Mouse (Mus musculus) layer of hippocampus, adult 8-10 months (tissue): ENCODE results near the gene Olfr1392. TPM values are rescaled to one million over a fixed set of nuclear protein-coding genes. Genes with fewer than 3 reads are reported as not detected.
"Not testable (repeated sequence)": the region's sequence is repeated elsewhere in the genome, so short reads cannot be mapped to it uniquely, and the experiment has no call there.

Experiments used
- DNase-seq, 2 experiments: peaks; one replicate each; pipeline ENCODE4 v3.0.0; 2022; ENCODE audit warnings: low spot score in 2 of 2
- total RNA-seq, 4 experiments: library from RNA; stranded (reverse); gene quantifications; 2 replicates each; pipeline ENCODE4 v1.2.4; 2022

Olfr1392 gene
- total RNA-seq, result not detected

DNA sequence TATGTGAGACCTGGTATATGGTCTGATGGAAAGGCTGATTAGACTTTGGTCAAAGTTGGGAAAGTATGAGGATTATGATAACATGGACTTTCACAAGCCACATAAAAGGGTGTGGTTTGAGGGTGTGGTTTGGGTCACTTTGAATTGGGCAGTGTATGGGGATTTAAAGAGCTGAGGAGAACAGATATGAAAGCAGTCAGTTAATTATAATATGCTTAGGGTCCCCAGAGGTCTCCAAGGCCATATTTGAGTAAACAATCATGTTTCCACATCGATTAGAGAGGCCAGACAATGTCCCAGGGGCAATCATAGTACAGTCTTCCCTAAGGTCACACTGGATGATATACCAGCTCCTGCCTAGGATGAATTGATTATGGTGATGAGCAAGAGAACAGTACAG lies at the start of gene Olfr1392:
TSS of gene Olfr1392 (plus strand) at position 301 of the 400 bp plus-strand sequence.
- not testable (repeated sequence) for DNase-seq

DNA sequence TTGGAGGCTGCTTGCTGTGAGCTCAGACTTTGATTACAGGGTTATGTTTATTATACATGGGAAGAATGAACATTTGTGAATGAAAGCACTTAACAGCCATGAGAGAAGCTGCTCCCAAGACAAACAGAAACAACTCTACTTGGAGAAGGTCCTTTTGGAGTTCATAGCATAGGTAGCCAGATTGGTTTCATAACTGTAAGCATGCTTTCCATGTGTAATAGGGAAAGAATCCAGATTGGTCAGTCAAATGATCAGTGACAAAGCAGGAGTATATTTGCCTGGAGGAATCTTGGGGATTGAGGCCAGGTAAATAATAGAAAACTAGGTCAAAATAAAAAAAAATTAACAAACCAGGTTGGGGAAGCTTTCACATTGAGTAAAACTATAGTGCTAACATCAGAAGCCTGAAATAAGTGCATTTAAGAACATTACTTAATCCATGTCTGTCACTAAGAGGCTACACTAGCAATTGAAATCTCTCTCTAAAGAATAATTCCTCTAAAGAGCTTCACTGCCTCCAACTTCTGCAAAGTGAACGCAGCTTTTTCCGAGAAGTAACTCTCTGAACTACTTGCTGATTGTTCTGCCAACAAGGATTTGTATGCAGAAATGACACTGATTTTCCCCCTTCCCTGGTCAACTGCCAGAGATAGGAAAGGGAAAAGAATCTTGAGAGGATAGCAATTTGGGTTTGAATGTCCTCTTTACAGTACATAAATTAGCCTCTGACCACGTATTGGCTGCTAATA lies 49.4 kb upstream of the Olfr1392 start:
- no peak for DNase-seq

DNA sequence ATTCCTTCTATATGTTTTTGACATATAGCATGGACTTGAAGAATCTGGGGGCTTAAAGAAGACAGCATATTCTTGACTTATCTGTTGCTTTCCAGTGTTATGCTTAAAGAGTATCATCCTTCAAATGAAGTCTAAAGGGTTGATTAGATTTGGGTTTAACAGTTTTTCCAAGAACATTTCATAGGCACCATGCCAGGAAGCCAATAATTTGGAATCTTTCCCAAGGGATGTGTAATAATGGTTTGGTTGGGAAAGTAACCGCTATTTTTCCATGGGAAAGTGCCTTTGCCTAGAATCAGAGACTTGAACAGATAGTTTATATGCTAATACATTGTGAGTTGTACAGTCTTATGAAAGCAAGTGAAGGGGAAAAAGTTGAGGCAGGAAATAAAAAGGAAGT lies 48.2 kb upstream of the Olfr1392 start:
- DNase-seq, result no peak

DNA sequence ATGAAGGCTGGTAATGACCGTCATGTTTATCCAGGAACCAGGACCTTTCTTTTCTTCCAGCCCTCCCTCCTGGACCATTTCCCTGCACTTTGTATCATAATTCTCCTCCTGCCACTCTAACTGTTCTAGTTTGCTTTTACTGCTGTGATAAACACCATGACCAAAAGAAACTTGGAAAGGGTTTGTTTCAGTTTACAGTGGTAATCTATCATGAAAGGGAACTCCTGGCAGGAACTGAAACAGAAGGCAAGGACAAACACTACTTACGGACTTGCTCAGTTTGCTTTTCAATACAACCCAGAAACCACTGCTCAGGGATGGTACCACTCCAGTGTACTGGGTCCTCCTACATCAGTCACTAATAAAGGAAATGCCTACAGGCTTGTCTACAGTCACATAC lies 47.5 kb upstream of the Olfr1392 start:
- no peak for DNase-seq

DNA sequence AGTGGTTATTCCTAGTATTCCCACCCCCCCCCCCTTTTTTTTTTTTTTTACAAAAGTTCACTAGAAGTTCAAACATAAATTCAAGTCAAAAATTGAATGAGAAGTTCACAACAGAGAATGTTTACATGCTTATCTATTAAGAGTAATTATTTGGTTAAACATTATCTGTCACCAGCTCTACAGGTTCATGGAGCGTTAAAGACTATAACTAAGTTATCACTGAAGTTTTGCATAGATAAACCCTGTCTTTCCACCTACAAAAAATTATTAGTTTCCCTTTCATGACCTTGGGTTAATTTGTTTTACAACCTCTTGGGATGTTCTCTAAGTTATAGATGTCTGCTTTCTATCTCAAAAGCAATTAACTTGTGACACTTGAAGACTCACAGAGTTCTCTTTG lies 44.8 kb upstream of the Olfr1392 start:
- DNase-seq, result no peak

DNA sequence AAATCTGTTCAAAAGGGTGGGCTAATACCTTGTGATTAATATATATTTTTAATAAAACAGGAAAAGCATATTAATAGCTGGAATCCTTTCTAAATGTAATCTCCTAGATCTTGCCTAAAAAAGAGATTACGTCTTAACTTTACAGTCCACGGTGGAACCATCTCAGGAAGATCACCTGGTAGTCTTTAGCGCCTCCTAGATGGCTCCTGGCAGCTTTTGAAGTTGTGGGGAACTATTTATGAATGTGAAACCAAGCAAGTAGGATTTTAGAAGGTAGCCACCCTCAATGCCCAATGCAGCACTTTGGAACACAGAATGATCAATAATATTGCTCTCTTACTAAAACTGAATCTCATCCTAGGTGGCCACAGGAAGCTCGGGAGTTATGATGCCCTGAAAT lies 44.2 kb upstream of the Olfr1392 start:
- DNase-seq, result no peak

DNA sequence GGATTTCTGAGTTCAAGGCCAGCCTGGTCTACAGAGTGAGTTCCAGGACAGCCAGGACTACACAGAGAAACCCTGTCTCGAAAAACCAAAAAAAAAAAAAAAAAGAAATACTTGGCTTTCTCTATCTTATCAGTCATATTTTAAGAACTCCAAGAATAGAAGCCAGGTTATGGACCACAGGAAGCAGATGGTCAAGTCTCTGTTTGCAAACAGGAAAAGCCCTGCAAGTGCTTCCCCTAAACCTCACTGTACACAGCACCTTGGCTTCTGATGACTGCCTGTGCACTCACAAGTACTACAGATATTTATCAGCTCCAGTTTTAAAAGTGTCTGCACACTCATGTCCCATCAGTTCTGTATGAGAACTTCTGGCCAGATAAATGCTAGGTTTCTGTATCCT lies 43.6 kb upstream of the Olfr1392 start:
- DNase-seq, result no peak

DNA sequence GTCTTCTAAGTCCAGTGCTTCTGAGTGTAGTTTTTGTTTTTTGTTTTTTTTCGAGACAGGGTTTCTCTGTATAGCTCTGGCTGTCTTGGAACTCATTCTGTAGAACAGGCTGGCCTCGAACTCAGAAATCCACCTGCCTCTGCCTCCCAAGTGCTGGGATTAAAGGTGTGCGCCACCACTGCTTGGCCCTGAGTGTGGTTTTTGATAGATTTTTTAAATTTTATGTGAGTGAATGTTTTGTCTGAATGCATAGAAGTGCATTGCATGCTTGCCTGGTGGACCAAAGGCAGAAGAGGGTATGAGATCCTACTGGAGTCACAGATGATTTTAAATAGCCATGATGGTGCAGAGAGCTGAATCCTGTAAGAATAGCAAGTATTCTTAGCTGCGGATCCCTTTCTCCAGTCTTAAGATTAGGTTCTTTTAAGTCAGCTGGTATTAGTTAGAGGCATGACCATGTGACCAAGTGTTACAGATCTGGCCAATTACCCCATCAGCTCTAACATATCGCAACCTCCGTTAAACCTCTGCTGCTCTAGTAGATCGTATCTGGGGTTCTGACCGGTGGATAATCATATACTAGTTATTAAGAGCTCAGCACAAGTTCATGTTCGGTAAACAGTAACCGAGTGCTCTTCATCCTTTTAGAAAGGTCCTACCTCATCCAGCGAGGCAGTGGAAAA lies 42.0 kb upstream of the Olfr1392 start:
- DNase-seq, result no peak

DNA sequence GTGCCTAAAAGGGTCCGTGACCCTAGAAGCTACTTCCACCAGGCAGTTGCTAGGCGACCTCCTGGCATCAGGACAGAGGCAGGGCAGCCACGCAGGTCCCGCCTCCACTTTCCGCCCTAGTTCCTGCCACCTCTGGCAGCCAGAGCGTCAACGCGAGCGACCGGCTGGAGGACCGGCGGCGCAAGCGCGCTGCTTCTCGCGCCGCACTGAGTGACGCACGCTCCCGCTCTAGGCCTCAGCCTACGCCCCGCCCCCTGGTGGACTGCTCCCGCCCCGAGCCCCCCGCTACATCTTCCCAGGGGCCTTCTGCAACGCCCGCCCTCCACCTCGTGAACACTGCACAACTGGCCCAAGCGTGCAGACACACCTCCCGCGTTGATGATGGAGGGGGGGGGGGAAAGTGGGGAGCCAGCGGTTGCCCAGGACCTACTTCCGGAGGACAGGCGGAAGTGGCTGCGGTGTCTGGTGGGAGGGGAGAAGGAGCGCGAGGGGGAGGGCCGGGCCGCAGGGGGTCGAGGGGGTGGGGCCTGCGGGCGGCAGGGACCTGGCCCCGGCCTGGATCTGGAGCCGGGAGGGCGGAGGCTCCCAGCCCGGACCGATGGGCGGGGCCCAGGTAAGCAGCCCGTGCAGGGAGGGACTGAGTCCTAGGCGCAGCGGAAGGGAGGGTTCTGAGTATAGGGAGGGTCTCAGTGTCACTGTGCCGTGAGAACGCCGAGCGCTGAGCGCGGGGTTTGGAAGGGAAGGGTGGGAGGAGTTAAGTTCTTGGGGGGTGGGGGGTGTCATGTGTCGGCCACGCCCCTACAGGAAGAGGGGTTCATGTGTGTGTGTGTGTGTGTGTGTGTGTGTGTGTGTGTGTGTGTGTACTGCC lies 41.1 kb upstream of the Olfr1392 start, which contains the start of gene Mgat1:
TSS of gene Mgat1 (plus strand) at position 465 of the 868 bp plus-strand sequence.
- peak; percentile 88 to 89 for DNase-seq

DNA sequence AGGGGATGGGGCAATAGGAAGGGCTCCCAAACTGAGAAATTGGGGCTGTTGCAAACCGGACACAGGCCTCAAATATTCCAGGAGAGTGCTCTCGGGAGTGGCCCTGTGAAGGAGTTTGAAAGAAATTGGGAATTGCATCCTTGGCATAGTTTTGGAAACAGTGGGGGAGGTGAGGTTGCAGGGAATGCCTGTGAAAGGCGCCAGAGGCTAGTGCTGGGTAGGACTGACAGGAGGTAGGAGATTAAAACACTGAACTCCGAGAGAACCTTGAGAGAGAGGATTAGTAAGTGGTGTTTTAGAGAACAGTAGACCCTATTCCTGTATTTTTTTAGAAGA lies 40.5 kb upstream of the Olfr1392 start:
- no peak for DNase-seq

DNA sequence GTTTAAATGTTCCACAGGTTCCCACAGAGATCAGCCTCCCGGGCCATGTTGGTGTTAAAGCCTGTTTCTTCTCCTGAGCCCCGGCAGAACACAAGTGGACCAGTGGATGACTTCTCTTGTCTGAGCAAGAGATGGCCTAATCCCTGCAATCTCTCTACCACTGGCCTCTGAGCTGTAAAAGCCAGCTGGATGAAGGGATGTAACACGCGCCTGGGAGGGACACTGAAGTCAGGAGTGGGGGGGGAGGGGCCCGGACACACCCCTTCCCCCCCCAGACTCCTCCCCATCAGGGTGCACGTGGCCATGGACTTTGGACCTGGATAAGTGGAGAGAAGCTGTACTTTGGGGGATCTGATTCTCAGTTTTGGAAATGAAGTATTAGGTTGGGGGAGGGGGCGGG lies 39.9 kb upstream of the Olfr1392 start:
- no peak for DNase-seq

DNA sequence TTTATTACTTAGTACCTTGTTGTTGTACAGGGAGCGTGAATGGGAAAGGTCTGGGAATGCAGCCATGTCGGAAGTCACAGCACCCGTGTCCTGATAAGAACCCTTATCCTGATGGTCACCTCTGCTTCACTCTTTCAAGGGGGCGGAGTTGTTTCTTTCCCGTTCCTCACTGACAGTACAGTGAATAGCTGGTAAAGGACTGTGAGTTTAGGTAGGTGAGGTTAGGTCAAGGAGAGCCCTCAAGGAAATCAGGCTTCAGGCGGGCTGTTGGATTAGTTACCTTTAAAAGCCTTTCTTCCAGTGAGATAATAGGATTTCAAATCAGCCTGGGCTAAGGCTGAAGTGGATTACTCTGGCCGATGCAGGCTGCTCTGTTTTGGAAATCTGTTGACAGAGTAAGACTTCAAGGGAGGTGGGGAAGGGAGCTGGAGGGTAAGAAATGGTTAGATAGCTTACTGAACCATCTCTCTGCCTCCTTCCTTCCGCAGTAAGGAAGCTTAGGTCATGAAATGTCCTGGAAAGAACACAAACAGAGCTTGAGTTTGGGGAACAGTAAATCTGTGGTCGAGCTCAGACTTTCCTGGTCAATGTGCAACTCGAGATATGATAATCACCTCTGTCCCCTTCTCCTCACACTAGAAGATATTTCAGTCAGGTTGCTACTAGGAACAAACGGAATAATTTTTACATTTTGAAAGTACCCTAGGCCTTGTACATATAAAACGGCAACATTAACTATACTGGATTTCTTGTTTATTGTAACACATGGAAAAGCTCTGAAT lies 39.3 kb upstream of the Olfr1392 start:
- DNase-seq, result no peak

DNA sequence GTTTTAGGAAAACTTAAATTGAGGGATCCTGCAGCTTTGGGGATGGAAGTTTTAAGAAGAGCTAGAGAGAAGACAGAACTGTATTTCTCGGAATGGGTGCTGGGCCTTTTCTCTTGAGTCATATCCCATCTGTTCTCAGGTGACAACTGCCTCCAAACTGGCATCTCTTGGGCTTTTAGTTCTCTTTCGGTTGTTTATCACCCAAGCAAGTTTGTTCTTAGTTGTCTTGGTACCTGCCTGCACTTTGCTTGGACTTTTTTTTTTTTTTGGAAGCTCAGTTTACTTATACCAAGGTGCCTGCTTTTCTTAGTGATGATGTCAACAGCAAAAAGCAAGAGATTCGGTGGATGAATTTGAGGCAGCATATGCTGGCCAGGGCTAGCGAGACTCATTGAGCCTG lies 38.6 kb upstream of the Olfr1392 start:
- DNase-seq, result no peak

DNA sequence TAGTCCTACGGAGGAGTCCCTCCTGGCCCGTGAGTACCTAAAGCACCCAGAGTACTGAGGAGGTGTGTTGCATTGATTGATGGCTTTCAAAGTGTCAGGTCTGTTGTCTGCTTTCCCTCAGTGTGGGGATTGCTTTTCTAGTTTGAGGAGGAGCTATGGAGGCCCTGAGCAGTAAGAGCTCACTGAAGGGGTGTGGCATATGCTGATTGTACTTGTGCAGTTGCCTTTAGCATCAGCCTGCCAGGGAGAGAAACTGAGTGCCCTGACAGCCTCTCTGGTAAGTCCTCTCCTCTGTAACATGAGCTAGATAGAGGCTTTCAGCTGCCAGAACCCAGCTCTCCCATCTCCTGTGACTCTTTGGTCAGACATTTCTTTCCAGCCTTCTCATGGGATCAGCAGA lies 37.8 kb upstream of the Olfr1392 start:
- no peak for DNase-seq

DNA sequence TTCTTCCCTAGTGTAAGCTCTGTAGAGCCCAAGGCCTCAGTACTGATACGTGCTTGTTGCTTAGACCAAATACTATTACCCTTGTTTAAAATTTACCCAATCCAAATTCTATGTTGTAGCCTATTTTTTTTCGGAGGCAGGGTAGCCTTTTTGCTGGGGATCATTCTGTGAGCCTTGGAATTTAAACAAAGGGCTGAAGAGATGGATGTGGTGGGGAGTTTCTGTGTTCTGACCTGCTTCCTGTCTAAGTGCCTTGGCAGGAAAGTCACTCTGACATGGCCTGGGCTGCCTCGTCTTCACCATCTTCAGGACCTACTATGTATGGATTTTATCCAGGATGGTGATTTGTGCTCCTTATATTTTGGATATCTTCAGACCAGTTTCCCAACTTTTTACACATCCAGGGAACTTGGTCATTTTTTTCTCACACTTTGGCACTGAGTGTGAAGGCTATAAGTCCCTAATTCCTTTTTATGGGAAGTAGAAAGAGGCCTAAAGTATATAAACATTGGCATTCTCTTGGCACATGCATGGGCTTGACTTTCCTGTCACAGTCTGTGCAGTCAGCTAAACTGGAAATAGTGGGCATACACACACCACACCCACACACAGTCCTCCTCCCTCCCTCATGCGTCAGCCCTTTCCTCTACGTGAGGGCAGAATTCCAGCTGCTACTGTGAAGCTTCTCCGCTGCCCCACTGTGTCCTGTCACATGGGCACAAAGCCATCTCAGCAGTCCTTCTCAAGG lies 36.7 kb upstream of the Olfr1392 start:
- no peak for DNase-seq

DNA sequence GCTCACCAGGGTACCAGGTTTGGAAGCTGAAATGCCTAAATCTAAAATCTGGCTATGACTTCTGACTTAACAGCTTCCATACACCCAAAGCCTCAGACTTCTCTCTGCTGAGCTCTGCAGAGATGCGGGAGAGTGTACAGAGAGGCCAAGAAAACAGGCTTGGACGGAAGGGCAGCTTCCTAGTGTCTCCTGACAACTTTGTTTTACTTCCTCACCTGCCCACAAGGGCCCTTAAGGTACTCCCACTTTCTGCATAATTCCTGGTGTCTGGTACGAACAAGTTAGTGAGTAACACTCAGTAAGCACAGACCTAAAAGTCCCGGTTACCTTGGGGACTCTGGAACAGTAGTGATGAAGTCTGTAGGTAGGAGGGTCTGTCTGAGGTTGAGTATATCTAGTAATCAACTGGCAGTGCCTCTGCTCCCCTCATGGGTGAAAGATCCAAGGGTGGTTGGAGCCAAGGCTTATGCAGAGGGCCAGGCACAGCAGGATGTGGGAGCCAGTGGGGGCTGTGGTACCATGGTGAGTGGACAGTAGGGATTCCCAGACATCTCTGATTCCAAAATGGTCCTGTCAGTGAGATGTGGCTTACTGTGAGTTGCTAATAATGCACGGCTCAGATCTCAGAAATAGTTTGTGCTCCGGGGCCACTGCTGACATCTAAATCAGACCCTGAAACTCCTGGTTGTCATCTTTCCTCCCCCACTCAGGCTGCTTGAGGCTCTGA lies 35.9 kb upstream of the Olfr1392 start:
- no peak for DNase-seq

DNA sequence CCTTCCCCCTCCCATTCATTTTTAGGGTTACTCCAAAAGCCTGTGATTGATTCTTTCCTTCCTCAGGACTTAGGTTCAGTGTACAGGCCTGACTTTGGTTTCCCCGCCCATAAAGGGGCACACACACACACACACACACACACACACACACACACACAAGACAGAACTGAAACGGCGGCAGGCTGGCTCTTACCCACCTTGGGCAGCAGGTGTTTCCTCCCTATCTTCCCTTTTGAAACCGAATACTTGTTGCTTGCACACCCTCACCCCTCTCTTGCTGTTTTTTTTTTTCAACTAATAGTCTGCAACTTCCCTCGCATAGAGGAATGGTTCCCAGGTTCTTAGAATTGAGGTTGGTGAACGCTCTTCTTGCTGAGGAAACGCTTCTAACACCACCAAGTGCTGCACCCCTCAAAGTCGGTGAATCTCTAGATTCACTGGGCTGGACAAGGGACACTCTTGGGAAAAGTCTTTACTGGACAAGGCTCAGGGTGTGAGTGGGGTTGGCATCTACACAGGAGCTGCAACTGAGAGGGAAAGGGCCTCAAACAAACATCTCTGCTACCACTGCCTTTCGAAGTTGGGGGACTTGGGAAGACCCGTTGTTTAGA lies 35.2 kb upstream of the Olfr1392 start:
- DNase-seq, result no peak

DNA sequence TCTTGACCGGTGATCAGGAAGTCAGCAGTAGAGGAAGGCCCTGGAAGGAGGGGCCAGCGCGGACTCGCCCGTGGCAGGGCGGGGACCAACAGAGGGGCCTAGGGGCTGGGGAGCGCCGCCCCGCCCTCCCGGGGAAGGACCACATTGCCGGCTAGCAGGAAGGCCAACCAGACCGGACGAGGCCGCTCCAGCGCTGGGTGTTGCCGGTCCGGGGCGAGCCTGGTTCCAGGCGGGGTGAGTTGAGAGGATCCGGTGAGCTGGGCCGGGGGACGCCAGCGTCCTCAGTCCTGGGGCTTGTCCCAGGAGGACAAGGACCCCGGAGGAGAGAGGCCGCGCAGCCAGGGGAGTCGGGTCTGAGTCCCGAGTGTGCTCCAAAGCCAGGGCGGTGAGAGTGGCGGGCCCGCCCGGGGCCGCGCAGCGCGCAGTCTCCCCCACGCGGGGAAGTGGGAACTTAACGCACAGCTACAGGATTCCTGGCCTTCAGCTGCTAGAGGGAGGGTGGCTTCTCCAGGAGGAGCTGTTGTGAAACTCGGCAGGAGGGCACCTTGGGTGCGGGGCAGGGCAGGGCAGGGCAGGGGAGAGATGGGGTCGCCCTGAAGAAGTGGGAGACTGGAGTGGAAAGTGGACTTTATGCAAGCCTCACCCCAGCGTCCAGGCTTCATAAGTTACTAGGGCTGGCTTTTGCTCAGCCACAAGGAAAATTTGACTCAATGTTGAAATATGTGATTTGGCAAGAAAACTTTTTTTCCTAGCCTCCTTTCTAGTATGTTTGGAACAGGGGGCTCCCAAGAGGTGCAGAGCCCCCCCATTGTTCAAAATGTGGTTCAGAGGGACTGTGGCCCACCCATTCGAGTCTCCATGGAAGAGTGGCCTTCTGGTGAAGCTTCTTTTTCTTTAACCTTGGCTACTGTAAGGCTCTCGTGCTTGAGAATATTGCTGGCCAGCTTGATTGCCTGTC lies 34.4 kb upstream of the Olfr1392 start:
- DNase-seq, result peak in 1 of 2 experiments; percentile 48
